21 mouse cellular contexts compared by ENCODE assay signal in the genomic region with DNA sequence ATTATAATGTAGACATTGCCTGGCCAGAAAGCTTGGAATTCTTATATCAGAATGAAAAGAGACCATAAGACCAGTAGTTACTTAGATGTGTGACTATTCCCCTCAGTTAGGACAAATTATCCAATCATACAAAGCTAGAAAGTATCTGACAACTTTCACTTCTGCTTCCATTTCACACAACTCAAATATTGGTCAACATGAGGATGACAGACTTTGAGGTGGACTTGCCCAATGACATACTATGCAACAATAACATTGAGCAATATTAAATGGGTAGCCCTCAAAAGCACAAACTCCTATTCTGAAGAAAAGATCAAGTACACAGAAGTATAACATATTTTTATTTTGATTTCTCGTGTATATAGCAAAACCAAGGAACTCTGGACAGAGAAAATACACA. TPM values are rescaled to one million over a fixed set of nuclear protein-coding genes. Genes with fewer than 3 reads are reported as not detected.
DNase-seq lines count a peak whose midpoint lies in the region; ATAC-seq lines count a peak whose summit lies in the region.
"Had no signal": no experiment of that assay in that cellular context is flagged by ENCODE, and none has a peak within 500 bp of the region (broad histone marks: within the 10 kb centered on the region; RNA-seq: fewer than 3 reads in every experiment).

No protein-coding gene starts in this region.

- intact Hi-C loops in left cerebral cortex, postnatal 25 days (cut with DNase I): no loop called here

- peak; percentile 22 for DNase-seq in 416B (ENCODE audit: low read depth)
- peak; percentile 26 for DNase-seq in c-Kit-positive CD71-negative TER-119-negative erythroid progenitor cells, embryonic 14.5 days (ENCODE audit: low read depth)
- DNase-seq in left cerebral cortex, postnatal 25 days (ENCODE audit: low spot score in 2 of 2): no peak
- no peak for DNase-seq in right cerebral cortex, postnatal 25 days
- no peak for DNase-seq in right cerebral cortex, postnatal 10 days (ENCODE audit: low spot score in 2 of 2)
- DNase-seq: adrenal gland, postnatal 14 days; cerebellum, adult 18-20 months; cerebellum, adult 9-10 months; cerebellum, postnatal 14 days; forebrain, postnatal 0 days; gastrocnemius, adult 2 months; gastrocnemius, postnatal 14 days; heart, adult 2 months; heart, postnatal 14 days; heart, postnatal 4 days had no signal

- peak; percentile 98 for ATAC-seq in megakaryocyte, adult 5-6 weeks (ENCODE audit: poor library complexity, severe bottlenecking)
- ATAC-seq: forebrain, embryonic 14.5 days; forebrain, postnatal 0 days; hindbrain, postnatal 0 days; inflammation-experienced regulatory T-cells, adult 6 months had no signal

RNA-seq across cellular contexts. Expression of gene Sst, which starts 35.5 kb away (rescaled TPM):
- total RNA-seq in megakaryocyte, adult 5-6 weeks (2015): not detected in 2 replicates
- total RNA-seq in megakaryocyte, adult 5-6 weeks (2017): not detected in 2 replicates
- total RNA-seq in left cerebral cortex, postnatal 25 days (2021): 100 to 1,000 TPM; 437 to 438 TPM
- total RNA-seq: adrenal gland, adult 18-20 months; adrenal gland, postnatal 14 days; ES-E14; gastrocnemius, adult 2 months; gastrocnemius, postnatal 14 days; heart, adult 2 months; heart, postnatal 14 days; heart, postnatal 4 days had no signal

Comparison
In these comparisons a context has a peak if more than half of its experiments do, and no peak if none do; other contexts are left out.
1. DNase-seq: peak in 416B (single experiment) and c-Kit-positive CD71-negative TER-119-negative erythroid progenitor cells, embryonic 14.5 days (single experiment); none in left cerebral cortex, postnatal 25 days (0 of 2), right cerebral cortex, postnatal 25 days (single experiment) and right cerebral cortex, postnatal 10 days (0 of 2).
2. RNA of gene Sst, which starts 35.5 kb away (total RNA-seq): 437 to 438 TPM in left cerebral cortex, postnatal 25 days; not detected in megakaryocyte, adult 5-6 weeks; every median in the first group is over 100 times any median in the second.